Mouse (Mus musculus) cortical plate, adult 2 months (tissue): ENCODE results near the gene Daam2. TPM values are rescaled to one million over a fixed set of nuclear protein-coding genes. Genes with fewer than 3 reads are reported as not detected.
A peak's percentile ranks its signal among the peaks of the same experiment; 100 is the strongest.

Experiments used
- H3K27ac ChIP-seq: fragments of 200-500 bp; 2 replicates; pipeline ENCODE4 v1.5.1; 2012; ENCODE audit warnings: low read length, control low read depth, inconsistent platforms; ENCODE audit not compliant: insufficient read depth
- H3K4me1 ChIP-seq: fragments of 200-500 bp; 2 replicates; pipeline ENCODE4 v1.6.1; 2011; ENCODE audit warnings: low read length; ENCODE audit not compliant: control insufficient read depth, insufficient read depth
- H3K4me3 ChIP-seq: fragments of 200-500 bp; 2 replicates; pipeline ENCODE4 v1.5.1; 2011; ENCODE audit warnings: mild to moderate bottlenecking, low read length, control low read depth; ENCODE audit not compliant: insufficient read depth
- CTCF ChIP-seq: fragments of 200-500 bp; IDR thresholded peaks from 2 replicates; pipeline ENCODE4 v1.5.1; 2011; ENCODE audit warnings: mild to moderate bottlenecking, control low read depth, low read length; ENCODE audit not compliant: insufficient read depth; ENCODE audit errors: extremely low read depth
- POLR2A ChIP-seq: fragments of 200-500 bp; IDR thresholded peaks from 2 replicates; pipeline ENCODE4 v1.6.1; 2011; ENCODE audit warnings: mild to moderate bottlenecking, low read length, control low read depth; ENCODE audit not compliant: insufficient read depth; ENCODE audit errors: extremely low read depth
- polyA plus RNA-seq: library from polyadenylated mRNA; depleted of rRNA; stranded (reverse); fragments of >200 nt; gene quantifications from 2 replicates; pipeline ENCODE4 v1.2.3, GENCODE M21; 2012; rRNA removed

Daam2 gene
- polyA plus RNA-seq, 1 experiment, result 38.3 TPM

- no peak overlapping the region for H3K4me3 ChIP-seq
- H3K27ac ChIP-seq, result no peak overlapping the region
- H3K4me1 ChIP-seq, result no peaks in the 10 kb centered on the region
- no peak for TF ChIP-seq POLR2A
- peak; percentile 26; the same call in 1 of the 2 replicates for TF ChIP-seq CTCF
Measured at GRCm38 (mm10) chr17:49413554-49413953, 150.6 kb downstream of the Daam2 start.

GRCm38 (mm10) chr17:49412974-49413373 is 151.2 kb downstream of the Daam2 start:
- H3K27ac ChIP-seq, result no peak overlapping the region
- TF ChIP-seq CTCF (no peak), POLR2A (no peak)
- no peak overlapping the region for H3K4me3 ChIP-seq
- no peaks in the 10 kb centered on the region for H3K4me1 ChIP-seq

Other genes with a start within 250 kb of the Daam2 start
- gene Mocs1, start 136.0 kb downstream of the Daam2 start, polyA plus RNA-seq, result 8.0 and 8.2 TPM in 2 replicates
- gene Kif6, start 50.8 kb upstream of the Daam2 start, polyA plus RNA-seq, result 1.5 and 1.9 TPM in 2 replicates